Mouse (Mus musculus): ENCODE results near the gene Slc9a4.

DNA sequence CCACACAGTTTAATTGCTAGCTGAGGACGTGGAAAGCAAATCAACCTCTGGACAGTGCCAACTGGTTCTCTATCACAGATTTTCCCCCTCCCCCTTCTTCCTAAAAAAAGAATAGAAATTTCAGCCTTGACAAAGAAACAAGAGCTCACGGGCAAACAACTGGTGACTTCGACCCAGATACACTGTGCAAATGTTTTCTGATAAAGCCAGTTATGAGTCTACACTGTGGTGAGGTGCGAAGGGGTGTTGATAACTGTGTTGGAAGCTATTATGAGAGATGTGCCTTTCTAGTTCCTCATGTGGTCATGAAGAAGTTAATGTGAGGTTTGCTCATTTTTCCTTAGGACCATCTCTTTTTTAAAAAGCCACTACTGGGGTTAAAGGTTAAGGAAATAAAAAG lies 10.5 kb upstream of the Slc9a4 start:
- TF ChIP-seq CTCF (IDR thresholded peaks at IDR 0.05) (no peak), EP300 (IDR thresholded peaks at IDR 0.05) (no peak)
